Mouse (Mus musculus) hindbrain, embryonic 15.5 days (tissue): Measurements from ENCODE around the gene BC048562. TPM values are rescaled to one million over a fixed set of nuclear protein-coding genes. Genes with fewer than 3 reads are reported as not detected.

Experiments
- ATAC-seq: fragments of 200-750 bp; cut with Nextera tagmentation; 2 replicates; pipeline ENCODE4 v1.8.0; 2017; ENCODE audit warnings: low read depth, moderate number of reproducible peaks, moderate TSS enrichment; ENCODE audit not compliant: low FRiP score
- H3K27ac ChIP-seq: fragments of 300-500 bp; sonication (generic); replicated peaks from 2 replicates; pipeline ENCODE4 v1.5.1; 2015; ENCODE audit warnings: mild to moderate bottlenecking, inconsistent platforms
- H3K27me3 ChIP-seq: fragments of 300-500 bp; sonication (generic); 2 replicates; pipeline ENCODE4 v1.6.1; 2015; ENCODE audit warnings: control low read depth, inconsistent platforms
- H3K36me3 ChIP-seq: fragments of 300-500 bp; sonication (generic); 2 replicates; pipeline ENCODE4 v1.6.1; 2015; ENCODE audit warnings: control low read depth, inconsistent platforms
- H3K4me1 ChIP-seq: fragments of 300-500 bp; sonication (generic); replicated peaks from 2 replicates; pipeline ENCODE4 v1.6.1; 2015; ENCODE audit warnings: control low read depth, inconsistent platforms
- H3K4me2 ChIP-seq: fragments of 300-500 bp; sonication (generic); 2 replicates; pipeline ENCODE4 v1.6.1; 2015; ENCODE audit warnings: moderate library complexity, mild to moderate bottlenecking, inconsistent platforms
- H3K4me3 ChIP-seq: fragments of 300-500 bp; sonication (generic); 2 replicates; pipeline ENCODE4 v1.5.1; 2015; ENCODE audit warnings: mild to moderate bottlenecking, inconsistent platforms
- H3K9ac ChIP-seq: fragments of 300-500 bp; sonication (generic); 2 replicates; pipeline ENCODE4 v1.6.1; 2015; ENCODE audit warnings: inconsistent platforms
- H3K9me3 ChIP-seq: fragments of 300-500 bp; sonication (generic); 2 replicates; pipeline ENCODE4 v1.6.1; 2016; ENCODE audit warnings: control low read depth, inconsistent platforms
- WGBS: fragments of 180-500 bp; shearing (Covaris S2); methylation state at CpG from one replicate; pipeline ENCODE4 v1.1.7; 2015; 5-methylcytosine and 5-hydroxymethylcytosine counted together
- polyA plus RNA-seq: library from polyadenylated mRNA; unstranded; fragments of >200 nt; fragmentation: Nextera tagmentation; extraction: Ambion mirVana; gene quantifications from 2 replicates; pipeline ENCODE4 v1.2.1, GENCODE M21; 2015

BC048562 gene
- polyA plus RNA-seq, 1 experiment from 2014 or later: not detected

DNA sequence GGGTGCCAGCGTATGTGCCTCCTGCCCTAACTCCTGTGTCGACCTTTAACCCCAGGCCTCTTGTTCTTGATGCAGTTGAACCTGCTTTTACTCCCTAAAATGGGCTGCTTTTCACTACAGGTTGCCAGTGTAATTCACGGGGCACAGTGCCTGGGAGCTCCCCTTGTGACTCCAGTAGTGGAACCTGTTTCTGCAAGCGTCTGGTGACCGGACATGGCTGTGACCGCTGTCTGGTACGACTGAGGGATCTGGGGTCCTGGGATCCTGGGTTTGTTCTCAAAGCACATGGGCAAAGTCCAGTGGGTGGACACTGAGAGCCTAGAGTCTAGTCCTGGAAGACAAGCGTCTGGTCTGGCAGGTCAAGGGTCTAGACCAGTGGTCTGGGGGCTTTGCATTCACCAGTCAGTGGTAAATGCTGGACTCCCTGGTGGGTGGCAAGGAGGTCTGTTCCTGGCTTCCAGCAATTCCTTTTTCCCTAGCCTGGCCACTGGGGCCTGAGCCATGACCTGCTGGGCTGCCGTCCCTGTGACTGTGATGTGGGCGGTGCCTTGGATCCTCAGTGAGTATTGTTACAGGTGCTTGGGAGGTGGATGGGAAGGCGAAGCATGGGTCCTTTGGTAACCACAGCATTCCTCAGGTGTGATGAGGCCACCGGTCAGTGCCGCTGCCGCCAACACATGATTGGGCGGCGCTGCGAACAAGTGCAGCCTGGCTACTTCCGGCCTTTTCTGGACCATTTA, 46.9 kb downstream of the BC048562 start:
- Histone ChIP-seq H3K9ac (no peak overlapping the region), H3K27ac (no peak overlapping the region), H3K36me3 (no peaks in the 10 kb centered on the region), H3K4me1 (peaks cover 19% of the 10 kb centered on the region), H3K9me3 (no peaks in the 10 kb centered on the region), H3K27me3 (no peaks in the 10 kb centered on the region), H3K4me3 (no peak overlapping the region), H3K4me2 (no peak overlapping the region)
- WGBS: 95% methylated on average over 18 of the region's 18 CpGs
- ATAC-seq: no peak

DNA sequence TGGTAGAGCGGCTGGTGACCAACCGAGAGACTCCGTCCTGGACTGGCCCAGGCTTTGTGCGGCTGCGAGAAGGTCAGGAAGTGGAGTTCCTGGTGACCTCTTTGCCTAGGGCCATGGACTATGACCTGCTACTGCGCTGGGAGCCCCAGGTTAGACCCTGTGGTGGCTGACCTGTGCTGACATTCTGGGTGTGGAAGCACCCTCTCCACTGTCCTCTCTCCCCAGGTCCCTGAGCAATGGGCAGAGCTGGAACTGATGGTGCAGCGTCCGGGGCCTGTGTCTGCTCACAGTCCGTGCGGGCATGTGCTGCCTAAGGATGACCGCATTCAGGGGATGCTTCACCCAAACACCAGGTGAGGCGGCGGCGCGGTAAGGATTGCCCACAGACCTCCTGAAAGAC, 47.7 kb downstream of the BC048562 start:
- H3K4me2 ChIP-seq: no peak overlapping the region
- no peak for ATAC-seq
- H3K4me3 ChIP-seq: no peak overlapping the region
- H3K36me3 ChIP-seq: no peaks in the 10 kb centered on the region
- no peak overlapping the region for H3K27ac ChIP-seq
- peaks cover 13% of the 10 kb centered on the region for H3K4me1 ChIP-seq
- H3K9ac ChIP-seq: no peak overlapping the region
- no peaks in the 10 kb centered on the region for H3K9me3 ChIP-seq
- H3K27me3 ChIP-seq: no peaks in the 10 kb centered on the region
- 96% methylated on average over 15 of the region's 15 CpGs for WGBS

DNA sequence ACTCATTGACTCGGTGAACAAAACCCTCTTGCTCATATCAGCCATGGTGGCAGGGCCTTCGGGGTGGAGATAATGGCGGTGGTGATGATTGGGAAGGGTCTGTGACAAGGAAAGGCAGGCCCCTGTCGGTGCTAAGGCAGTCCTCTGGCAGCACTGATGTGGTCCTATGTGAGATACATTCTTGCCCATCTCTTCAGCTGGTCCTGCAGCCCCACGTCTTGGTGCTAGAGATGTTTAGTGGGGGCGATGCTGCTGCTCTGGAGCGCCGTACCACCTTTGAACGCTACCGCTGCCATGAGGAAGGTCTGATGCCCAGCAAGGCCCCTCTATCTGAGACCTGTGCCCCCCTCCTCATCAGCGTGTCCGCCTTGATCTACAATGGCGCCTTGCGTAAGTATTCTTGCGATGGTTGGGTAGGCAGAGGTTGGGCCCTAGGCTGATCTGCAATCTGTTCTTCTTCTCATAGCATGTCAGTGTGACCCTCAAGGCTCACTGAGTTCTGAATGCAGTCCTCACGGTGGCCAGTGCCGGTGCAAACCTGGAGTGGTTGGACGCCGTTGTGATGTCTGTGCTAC, 49.1 kb downstream of the BC048562 start:
- H3K9ac ChIP-seq: no peak overlapping the region
- 95% methylated on average over 19 of the region's 19 CpGs for WGBS
- ATAC-seq: no peak
- H3K4me1 ChIP-seq: peaks cover 9% of the 10 kb centered on the region
- no peak overlapping the region for H3K27ac ChIP-seq
- no peaks in the 10 kb centered on the region for H3K27me3 ChIP-seq
- no peak overlapping the region for H3K4me2 ChIP-seq
- no peaks in the 10 kb centered on the region for H3K9me3 ChIP-seq
- H3K36me3 ChIP-seq: no peaks in the 10 kb centered on the region
- H3K4me3 ChIP-seq: no peak overlapping the region

DNA sequence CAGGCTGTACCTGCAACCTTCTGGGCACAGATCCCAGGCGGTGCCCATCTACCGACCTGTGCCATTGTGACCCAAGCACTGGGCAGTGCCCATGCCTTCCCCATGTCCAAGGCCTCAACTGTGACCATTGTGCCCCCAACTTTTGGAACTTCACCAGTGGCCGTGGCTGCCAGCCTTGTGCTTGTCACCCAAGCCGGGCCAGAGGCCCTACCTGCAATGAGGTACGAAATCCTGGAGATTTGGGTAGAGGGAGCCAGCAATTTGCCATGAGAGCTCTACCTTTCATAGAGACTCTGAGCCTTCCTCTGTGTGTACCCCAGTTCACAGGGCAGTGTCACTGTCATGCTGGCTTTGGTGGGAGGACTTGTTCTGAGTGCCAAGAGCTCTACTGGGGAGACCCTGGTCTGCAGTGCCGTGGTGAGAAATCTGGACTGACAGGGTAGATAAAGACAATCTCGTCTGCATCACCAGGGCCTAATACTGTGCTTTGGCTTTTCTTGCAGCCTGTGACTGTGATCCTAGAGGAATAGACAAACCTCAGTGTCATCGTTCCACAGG, 50.8 kb downstream of the BC048562 start:
- Histone ChIP-seq H3K27me3 (no peaks in the 10 kb centered on the region), H3K9ac (no peak overlapping the region), H3K4me3 (no peak overlapping the region), H3K9me3 (no peaks in the 10 kb centered on the region), H3K4me2 (no peak overlapping the region), H3K4me1 (peaks cover 18% of the 10 kb centered on the region), H3K27ac (no peak overlapping the region), H3K36me3 (no peaks in the 10 kb centered on the region)
- no peak for ATAC-seq
- WGBS: 96% methylated on average over 8 of the region's 8 CpGs

- Histone ChIP-seq H3K36me3 (peaks cover 13% of the 10 kb centered on the region), H3K27me3 (no peaks in the 10 kb centered on the region), H3K9ac (no peak overlapping the region), H3K27ac (no peak overlapping the region), H3K4me3 (no peak overlapping the region), H3K9me3 (no peaks in the 10 kb centered on the region), H3K4me1 (peaks cover 24% of the 10 kb centered on the region), H3K4me2 (no peak overlapping the region)
- no peak for ATAC-seq
- WGBS: 95% methylated on average over 17 of the region's 17 CpGs
Observed at GRCm38 (mm10) chr9:108488403-108488802, 52.1 kb downstream of the BC048562 start.

GRCm38 (mm10) chr9:108489215-108489614, 52.9 kb downstream of the BC048562 start:
- WGBS: 98% methylated on average over 20 of the region's 20 CpGs
- Histone ChIP-seq H3K4me1 (peaks cover 24% of the 10 kb centered on the region), H3K27ac (no peak overlapping the region), H3K9me3 (no peaks in the 10 kb centered on the region), H3K4me2 (no peak overlapping the region), H3K36me3 (peaks cover 21% of the 10 kb centered on the region), H3K9ac (no peak overlapping the region), H3K27me3 (no peaks in the 10 kb centered on the region), H3K4me3 (no peak overlapping the region)
- no peak for ATAC-seq

DNA sequence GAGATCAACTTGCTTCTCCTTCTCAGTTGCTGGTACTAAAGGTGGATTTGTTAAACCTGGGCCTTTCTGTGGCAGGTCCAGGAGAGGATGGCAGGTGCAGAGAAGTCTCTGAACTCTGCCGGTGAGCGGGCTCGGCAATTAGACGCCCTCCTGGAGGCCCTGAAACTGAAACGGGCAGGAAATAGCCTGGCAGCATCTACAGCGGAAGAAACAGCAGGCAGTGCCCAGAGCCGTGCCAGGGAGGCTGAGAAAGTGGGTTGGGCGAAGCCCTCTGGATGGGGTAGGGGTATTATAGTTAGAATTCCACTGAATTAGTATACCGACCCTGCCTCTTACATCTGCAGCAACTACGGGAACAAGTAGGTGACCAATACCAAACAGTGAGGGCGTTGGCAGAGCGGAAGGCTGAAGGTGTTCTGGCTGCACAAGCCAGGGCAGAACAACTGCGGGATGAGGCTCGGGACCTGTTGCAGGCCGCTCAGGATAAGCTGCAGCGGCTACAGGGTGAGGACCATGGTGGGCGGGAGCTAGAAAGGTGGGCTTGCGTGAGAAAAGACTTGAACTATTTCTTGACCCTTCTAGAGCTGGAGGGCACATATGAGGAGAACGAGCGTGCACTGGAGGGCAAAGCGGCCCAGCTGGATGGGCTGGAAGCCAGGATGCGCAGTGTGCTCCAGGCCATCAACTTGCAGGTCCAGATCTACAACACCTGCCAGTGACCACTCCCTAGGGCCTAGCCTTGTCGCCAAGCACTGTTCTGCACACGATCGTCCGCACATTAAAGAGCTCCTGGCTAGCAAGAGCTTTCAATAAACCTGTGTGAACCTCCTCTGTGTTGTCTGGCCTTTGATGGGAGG, 53.6 kb downstream of the BC048562 start:
- Histone ChIP-seq H3K27me3 (no peaks in the 10 kb centered on the region), H3K9ac (peak overlapping the region; percentile 62), H3K4me2 (peak overlapping the region; percentile 73), H3K4me1 (peaks cover 24% of the 10 kb centered on the region), H3K9me3 (no peaks in the 10 kb centered on the region), H3K27ac (peak overlapping the region; percentile 95), H3K4me3 (peak overlapping the region; percentile 98), H3K36me3 (peaks cover 28% of the 10 kb centered on the region)
- 62% methylated on average over 26 of the region's 26 CpGs for WGBS
- peak; percentile 32; the same call in 1 of the 2 replicates for ATAC-seq

DNA sequence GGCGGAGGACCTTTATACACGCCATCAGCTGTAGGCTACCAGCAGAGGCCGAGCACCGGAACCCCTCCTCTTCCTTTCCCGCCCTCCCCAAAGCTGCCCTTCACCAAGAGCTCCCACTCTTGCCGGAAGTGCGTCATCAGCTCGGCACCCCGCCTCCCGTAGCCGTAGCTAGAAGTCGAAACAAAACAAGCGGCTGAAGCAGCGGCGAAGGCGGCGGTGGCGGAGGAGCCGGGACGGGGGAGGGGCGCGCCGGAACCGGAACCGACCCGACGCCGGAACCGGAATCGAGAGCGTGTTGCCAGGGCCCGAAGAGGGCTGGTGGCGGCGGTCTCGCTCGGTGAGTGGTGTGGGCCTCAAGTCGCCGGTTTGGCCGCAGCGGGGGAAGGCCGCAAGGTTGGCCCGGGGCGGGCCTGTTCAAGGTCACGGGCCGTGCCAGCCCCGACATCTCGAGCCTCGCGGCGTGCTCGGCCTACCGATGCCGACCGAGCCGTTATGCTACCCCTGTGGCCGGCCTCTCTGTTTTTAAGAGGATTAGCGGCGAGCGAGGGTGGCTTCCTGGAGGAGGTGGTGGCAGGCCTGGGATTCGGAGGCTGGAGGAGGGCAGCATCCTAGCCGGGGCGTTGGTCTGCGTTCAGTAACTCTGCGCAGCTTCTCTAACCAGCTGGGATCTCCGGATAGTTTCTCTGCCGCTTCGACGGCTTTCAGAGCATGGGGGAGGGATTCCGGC, 54.4 kb downstream of the BC048562 start, which contains the start of gene Usp19:
Usp19 (plus strand) TSS at position 44 of the 727 bp plus-strand sequence.
- Histone ChIP-seq H3K36me3 (peaks cover 36% of the 10 kb centered on the region), H3K4me1 (peaks cover 24% of the 10 kb centered on the region), H3K9ac (peak within 1 kb of the TSS; percentile 99), H3K4me3 (peak within 1 kb of the TSS; percentile 98), H3K27ac (peak within 1 kb of the TSS; percentile 95), H3K9me3 (no peaks in the 10 kb centered on the region), H3K27me3 (no peaks in the 10 kb centered on the region), H3K4me2 (peak within 1 kb of the TSS; percentile 73)
- under 1% methylated on average over 68 of the region's 69 CpGs for WGBS
- ATAC-seq: peak; percentile 96

DNA sequence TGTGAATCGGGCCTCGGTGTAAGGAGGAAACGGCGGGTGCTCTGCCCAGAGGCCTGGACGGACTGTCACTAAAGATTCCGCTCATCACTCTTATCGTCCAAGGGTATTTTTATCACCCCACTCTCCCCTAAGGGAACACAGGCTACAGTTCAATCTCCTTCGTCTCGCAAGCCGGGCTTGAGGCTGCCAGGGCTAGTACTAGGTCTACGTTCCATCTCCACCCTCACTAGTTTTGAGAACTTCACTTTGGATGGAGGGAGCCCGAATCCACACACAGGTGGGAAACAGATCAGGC, 55.0 kb downstream of the BC048562 start:
- peak overlapping the region; percentile 98 for H3K4me3 ChIP-seq
- peak overlapping the region; percentile 73 for H3K4me2 ChIP-seq
- H3K27me3 ChIP-seq: no peaks in the 10 kb centered on the region
- H3K9ac ChIP-seq: peak overlapping the region; percentile 99
- H3K36me3 ChIP-seq: peaks cover 41% of the 10 kb centered on the region
- peak overlapping the region; percentile 95 for H3K27ac ChIP-seq
- no peaks in the 10 kb centered on the region for H3K9me3 ChIP-seq
- H3K4me1 ChIP-seq: peaks cover 24% of the 10 kb centered on the region
- no peak for ATAC-seq
- 11% methylated on average over 12 of the region's 12 CpGs for WGBS

DNA sequence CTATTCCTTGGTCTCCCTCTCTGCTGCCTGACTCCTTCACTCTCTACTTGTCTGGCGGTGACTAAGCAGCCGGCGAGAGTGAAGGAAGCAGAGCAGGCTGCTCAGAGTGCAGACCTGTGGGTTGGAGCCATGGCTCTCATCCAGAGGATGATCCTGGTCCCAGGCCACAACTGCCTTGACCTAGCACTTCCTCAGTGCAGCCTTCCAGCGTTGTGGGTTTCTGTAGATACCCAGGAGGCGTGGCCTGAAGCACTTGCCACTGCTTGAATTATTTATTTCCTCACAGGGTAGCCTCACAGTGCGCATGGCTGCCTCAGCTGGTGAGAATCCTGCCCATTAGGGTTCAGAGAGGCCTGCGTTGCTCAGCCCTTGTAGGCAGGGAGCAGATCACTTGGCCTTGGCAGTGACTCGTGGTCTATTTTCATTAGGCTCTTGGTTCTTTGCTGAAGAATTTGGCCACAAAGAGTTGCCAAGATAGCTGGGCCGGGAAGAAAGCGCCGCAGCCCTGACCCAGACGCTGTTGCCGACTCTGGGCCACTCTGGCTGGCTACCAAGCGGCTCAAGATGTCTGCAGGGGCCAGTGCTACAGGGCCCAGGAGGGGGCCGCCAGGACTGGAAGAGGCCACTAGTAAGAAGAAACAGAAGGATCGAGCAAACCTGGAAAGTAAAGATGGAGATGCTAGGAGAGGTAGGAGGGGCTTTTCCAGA, 55.9 kb downstream of the BC048562 start:
- 82% methylated on average over 16 of the region's 16 CpGs for WGBS
- no peak for ATAC-seq
- H3K36me3 ChIP-seq: peaks cover 51% of the 10 kb centered on the region
- H3K9me3 ChIP-seq: no peaks in the 10 kb centered on the region
- H3K4me2 ChIP-seq: peak overlapping the region; percentile 73
- peak overlapping the region; percentile 98 for H3K4me3 ChIP-seq
- H3K27me3 ChIP-seq: no peaks in the 10 kb centered on the region
- no peak overlapping the region for H3K27ac ChIP-seq
- H3K9ac ChIP-seq: peak overlapping the region; percentile 99; the same call in 1 of the 2 replicates
- H3K4me1 ChIP-seq: peaks cover 24% of the 10 kb centered on the region

- WGBS: 95% methylated on average over 8 of the region's 8 CpGs
Observed at GRCm38 (mm10) chr9:108493246-108493645, 57.0 kb downstream of the BC048562 start.

More at GRCm38 (mm10) chr9:108493246-108493645, 57.0 kb downstream of the BC048562 start:
- no peak overlapping the region for H3K9ac ChIP-seq
- H3K4me3 ChIP-seq: no peak overlapping the region
- no peak overlapping the region for H3K4me2 ChIP-seq
- no peak for ATAC-seq
- H3K27ac ChIP-seq: no peak overlapping the region
- H3K9me3 ChIP-seq: no peaks in the 10 kb centered on the region
- H3K27me3 ChIP-seq: no peaks in the 10 kb centered on the region
- peaks cover 24% of the 10 kb centered on the region for H3K4me1 ChIP-seq
- H3K36me3 ChIP-seq: peaks cover 60% of the 10 kb centered on the region
